Mouse (Mus musculus): ENCODE data around the gene Gm47841.
A peak's percentile ranks its signal among the peaks of the same experiment; 100 is the strongest.

The Gm47841 gene

GRCm38 (mm10) chr15:101044531-101044930, 2.7 kb downstream of the Gm47841 start:
- DNase-seq (ENCODE audit: low spot score in 2 of 2): no peak

DNA sequence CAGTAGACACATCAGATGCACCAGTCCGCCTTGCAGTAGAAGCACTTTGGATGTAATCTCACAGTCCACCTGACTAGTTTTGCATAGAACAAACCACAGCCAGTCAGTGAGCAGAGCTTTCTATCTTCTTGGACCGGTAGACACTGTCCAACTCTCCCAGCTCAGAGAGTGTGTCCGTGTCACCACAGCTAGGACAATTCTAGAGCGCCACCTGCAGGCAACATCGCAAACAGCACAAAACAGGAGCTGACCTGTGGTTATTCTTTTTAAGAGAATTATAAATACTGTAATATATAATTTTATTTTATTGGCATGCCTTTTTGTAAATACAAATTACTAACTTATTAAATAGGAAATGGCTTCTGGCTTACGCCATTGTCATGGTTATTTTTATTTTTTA, 4.6 kb downstream of the Gm47841 start:
- DNase-seq (ENCODE audit: low spot score in 2 of 2): peak; percentile 17 to 62

DNA sequence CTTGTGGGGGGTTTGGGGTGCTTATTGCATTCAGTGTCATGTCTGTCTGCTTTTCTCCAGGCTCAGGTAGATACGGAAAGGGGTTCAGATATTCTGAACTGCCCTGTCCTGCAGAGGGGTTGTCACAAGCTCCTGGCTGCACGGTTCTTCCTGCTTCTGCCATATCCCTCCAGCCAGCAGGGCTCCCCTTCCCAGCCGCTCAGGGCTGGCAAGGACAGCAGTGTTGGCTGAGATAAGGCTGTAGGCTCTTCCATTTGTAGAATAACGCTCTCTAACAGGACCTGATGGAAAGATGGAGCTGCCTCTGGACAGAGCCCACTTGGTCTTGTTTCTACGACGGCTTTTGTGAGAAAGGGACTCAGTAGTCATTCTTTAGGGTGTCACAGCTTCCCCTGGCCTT, 5.2 kb downstream of the Gm47841 start:
- DNase-seq (ENCODE audit: low spot score in 2 of 2): no peak

DNA sequence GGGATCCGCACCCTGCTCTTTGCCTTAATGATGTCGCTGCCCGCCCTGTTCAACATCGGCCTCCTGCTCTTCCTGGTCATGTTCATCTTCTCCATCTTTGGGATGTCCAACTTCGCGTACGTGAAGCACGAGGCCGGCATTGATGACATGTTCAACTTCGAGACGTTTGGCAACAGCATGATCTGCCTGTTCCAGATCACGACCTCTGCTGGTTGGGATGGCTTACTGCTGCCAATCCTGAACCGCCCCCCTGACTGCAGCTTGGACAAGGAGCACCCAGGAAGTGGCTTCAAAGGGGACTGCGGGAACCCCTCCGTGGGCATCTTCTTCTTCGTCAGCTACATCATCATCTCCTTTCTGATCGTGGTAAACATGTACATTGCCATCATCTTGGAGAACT, 7.5 kb downstream of the Gm47841 start:
- peak in 1 of 2 experiments; percentile 22 for DNase-seq (ENCODE audit: low spot score in 2 of 2)

GRCm38 (mm10) chr15:101028960-101029359, 18.2 kb downstream of the Gm47841 start:
- DNase-seq (ENCODE audit: low spot score in 2 of 2): no peak

DNA sequence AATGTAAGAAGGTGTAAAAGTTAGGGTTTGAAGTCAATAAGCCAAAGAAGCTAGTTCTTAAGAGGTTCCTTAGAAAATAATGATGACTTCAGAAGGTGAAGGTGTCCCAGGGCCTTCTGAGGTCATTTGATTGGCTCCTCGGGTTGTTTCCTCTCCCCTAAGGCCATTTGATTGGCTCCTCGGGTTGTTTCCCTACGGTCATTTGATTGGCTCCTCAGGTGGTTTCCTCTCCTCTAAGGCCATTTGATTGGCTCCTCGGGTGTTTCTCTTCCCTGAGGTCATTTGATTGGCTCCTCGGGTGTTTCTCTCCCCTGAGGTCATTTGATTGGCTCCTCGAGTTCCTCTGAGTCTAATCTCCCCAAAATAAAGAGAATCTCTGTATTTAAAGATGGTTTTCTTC, 35.8 kb downstream of the Gm47841 start:
- DNase-seq (ENCODE audit: low spot score in 2 of 2): no peak

DNA sequence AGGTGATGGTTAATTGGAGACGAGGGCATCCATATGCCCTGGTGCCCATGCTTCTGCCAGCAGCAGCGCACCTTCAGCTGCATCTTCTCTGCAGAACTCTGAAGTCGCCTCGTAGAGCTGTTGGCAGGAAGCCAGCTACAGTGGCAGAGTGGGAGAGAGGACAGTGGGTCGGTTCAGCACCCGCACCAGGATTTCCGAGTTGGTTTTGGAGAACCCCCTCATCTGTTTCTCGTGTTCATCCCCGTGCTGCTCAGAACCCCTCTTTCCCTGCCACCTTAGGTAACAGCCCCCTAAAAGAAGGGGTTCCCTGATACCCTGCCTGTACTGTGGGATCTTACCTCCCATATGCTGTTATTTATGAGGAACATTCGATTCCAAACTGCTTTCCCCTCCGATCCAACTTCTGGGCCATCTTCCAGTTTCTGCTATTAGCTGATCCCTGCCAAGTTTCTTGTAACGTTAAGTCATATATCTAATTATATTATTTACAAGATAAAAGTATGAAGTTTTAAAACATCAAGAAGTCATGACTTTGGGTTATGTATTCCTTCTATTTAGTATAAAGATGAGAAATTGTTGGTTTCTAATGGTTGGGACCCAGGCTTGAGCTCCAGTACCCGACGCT, 38.7 kb downstream of the Gm47841 start:
- DNase-seq (ENCODE audit: low spot score in 2 of 2): no peak

GRCm38 (mm10) chr15:101007236-101007635, 40.0 kb downstream of the Gm47841 start:
- DNase-seq (ENCODE audit: low spot score in 2 of 2): no peak

DNA sequence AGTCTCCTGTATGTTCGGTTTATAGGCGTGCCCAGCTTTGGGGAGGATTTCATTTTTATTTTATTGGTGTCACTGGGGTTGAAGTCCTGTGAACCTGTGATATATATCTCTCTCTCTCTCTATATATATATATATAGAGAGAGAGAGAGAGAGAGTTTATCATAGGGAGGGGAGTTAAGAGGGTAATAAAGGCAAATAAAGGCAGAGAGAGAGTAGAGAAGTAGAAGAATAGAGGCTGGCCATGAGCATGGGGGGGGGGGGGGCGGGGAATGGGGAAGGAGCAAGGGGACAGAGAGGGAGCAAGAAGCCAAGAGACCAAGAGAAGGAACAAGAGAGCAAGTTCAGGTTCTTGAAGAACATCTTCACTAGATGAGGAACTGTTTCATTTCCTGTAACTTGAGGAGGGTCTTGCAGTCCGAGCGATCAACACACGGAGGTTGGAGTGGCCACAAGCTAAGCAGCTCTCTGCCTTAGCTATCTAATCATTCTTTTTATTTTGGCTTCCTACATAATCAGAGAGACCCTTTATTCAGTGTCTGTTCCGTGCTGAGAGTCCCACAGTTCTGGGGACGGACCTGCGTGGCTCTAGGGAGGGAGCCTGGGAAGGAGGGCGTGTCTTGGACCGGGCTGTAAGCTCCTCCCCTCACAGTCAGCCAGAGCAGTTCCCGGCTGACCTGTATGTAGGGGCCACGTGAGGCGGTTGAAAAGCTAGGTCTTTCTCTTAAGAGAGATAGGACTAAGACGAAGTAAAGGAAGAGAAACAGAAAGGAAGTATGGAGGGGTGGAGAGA, 40.8 kb downstream of the Gm47841 start:
- DNase-seq (ENCODE audit: low spot score in 2 of 2): no peak

- no peak for DNase-seq (ENCODE audit: low spot score in 2 of 2)
Measured at GRCm38 (mm10) chr15:101005717-101006116, 41.5 kb downstream of the Gm47841 start.

DNA sequence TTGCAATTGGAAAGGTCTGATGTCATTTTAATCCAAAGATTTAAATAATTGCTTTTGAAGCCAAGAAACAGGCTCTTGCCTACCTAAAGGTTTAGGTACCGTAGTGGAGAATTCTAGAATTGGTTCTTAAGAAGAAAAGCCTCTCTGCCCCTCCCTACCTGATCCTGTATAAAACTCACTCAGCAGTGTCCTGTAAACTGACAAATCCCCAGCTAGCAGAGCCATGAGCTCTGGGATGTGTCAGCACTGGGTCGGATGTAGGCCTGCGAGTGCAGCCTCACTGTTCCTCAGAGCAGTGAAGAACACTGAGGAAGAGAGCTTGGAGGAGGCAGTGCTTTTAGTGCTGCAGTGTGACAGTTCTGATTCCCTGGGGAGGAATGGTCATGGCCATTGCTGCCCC, 42.7 kb downstream of the Gm47841 start:
- no peak for DNase-seq (ENCODE audit: low spot score in 2 of 2)

- no peak for DNase-seq (ENCODE audit: low spot score in 2 of 2)
Measured at GRCm38 (mm10) chr15:101002466-101002865, 44.7 kb downstream of the Gm47841 start.

DNA sequence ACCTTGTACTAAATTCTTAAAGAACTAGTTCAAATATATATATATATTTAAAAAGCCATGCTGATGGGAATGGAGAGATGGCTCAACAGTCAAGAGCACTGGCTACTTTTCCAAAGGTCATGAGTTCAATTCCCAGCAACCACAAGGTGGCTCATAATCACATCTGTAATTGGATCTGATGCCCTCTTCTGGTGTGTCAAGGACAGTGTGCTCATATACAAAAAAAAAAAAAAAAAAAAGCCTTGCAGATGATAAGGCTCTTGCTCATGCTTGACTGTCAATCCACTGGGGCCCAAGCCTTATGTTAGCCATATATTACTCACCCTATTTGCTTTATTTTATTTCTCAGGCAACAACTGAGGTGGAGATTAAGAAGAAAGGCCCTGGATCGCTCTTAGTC, 45.5 kb downstream of the Gm47841 start:
- no peak for DNase-seq (ENCODE audit: low spot score in 2 of 2)

- peak in 1 of 2 experiments; percentile 34 for DNase-seq (ENCODE audit: low spot score in 2 of 2)
Measured at GRCm38 (mm10) chr15:100997090-100997489, 50.1 kb downstream of the Gm47841 start.
